Mouse (Mus musculus): ENCODE measurements around the gene Slc34a1.

The Slc34a1 gene

GRCm38 (mm10) chr13:55392933-55393332 lies 5.1 kb upstream of the Slc34a1 start:
- no peak for TF ChIP-seq GATA4 (IDR thresholded peaks at IDR 0.05; ENCODE audit: insufficient replicate concordance, low read length)

- no peak for TF ChIP-seq GATA4 (IDR thresholded peaks at IDR 0.05; ENCODE audit: insufficient replicate concordance, low read length)
Measured at GRCm38 (mm10) chr13:55399300-55400038, 1.5 kb downstream of the Slc34a1 start.

GRCm38 (mm10) chr13:55400039-55400346 lies 2.0 kb downstream of the Slc34a1 start:
- TF ChIP-seq GATA4 (IDR thresholded peaks at IDR 0.05; ENCODE audit: insufficient replicate concordance, low read length), result no peak

GRCm38 (mm10) chr13:55403266-55403665 lies 5.3 kb downstream of the Slc34a1 start:
- TF ChIP-seq GATA4 (IDR thresholded peaks at IDR 0.05; ENCODE audit: insufficient replicate concordance, low read length), result no peak

GRCm38 (mm10) chr13:55403935-55404852 lies 6.2 kb downstream of the Slc34a1 start:
- TF ChIP-seq GATA4 (IDR thresholded peaks at IDR 0.05; ENCODE audit: insufficient replicate concordance, low read length), result no peak

GRCm38 (mm10) chr13:55404853-55405782 lies 7.1 kb downstream of the Slc34a1 start:
- TF ChIP-seq GATA4 (IDR thresholded peaks at IDR 0.05; ENCODE audit: insufficient replicate concordance, low read length), result no peak

- no peak for TF ChIP-seq GATA4 (IDR thresholded peaks at IDR 0.05; ENCODE audit: insufficient replicate concordance, low read length)
Measured at GRCm38 (mm10) chr13:55405783-55406390, 7.9 kb downstream of the Slc34a1 start.

GRCm38 (mm10) chr13:55407341-55407740 lies 9.4 kb downstream of the Slc34a1 start:
- no peak for TF ChIP-seq GATA4 (IDR thresholded peaks at IDR 0.05; ENCODE audit: insufficient replicate concordance, low read length)

- TF ChIP-seq GATA4 (IDR thresholded peaks at IDR 0.05; ENCODE audit: insufficient replicate concordance, low read length), result no peak
Measured at GRCm38 (mm10) chr13:55408546-55409120, 10.6 kb downstream of the Slc34a1 start.

- TF ChIP-seq GATA4 (IDR thresholded peaks at IDR 0.05; ENCODE audit: insufficient replicate concordance, low read length), result no peak
Measured at GRCm38 (mm10) chr13:55411826-55412225, 13.8 kb downstream of the Slc34a1 start.

GRCm38 (mm10) chr13:55412643-55413307 lies 14.8 kb downstream of the Slc34a1 start:
- no peak for TF ChIP-seq GATA4 (IDR thresholded peaks at IDR 0.05; ENCODE audit: insufficient replicate concordance, low read length)

GRCm38 (mm10) chr13:55413333-55413732 lies 15.3 kb downstream of the Slc34a1 start:
- no peak for TF ChIP-seq GATA4 (IDR thresholded peaks at IDR 0.05; ENCODE audit: insufficient replicate concordance, low read length)

- no peak for TF ChIP-seq GATA4 (IDR thresholded peaks at IDR 0.05; ENCODE audit: insufficient replicate concordance, low read length)
Measured at GRCm38 (mm10) chr13:55414743-55415380, 16.9 kb downstream of the Slc34a1 start, which contains the start of gene Pfn3. Gene Pfn3 (minus strand): TSS chr13:55415232.
